Mouse (Mus musculus): ENCODE measurements around the gene Shc2.

Gene Shc2

DNA sequence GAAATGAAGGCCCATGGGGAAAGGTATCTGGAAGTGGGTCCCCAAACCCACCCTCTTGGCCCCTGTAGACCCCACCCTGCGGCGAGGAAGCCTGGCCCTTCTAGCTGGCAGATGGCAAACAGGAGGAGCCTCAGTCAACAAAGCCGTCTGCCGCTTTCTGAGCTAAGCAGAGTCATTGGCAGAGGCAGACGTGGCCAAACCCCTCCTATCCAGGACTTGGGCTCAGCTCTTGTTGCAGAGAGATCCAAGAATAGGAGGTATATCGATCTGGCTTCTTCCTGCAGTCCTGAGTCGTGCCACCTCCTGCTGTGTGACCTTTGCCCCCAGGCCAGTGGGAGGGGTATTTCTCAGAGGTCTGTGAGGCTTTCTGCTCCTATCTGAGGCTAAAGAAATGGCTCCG is 21.9 kb downstream of the Shc2 start:
- no peak for DNase-seq (ENCODE audit: low spot score in 2 of 2)

- DNase-seq (ENCODE audit: low spot score in 2 of 2), result no peak
These were observed 23.4 kb downstream of the Shc2 start for GRCm38 (mm10) chr10:79614305-79614643.

DNA sequence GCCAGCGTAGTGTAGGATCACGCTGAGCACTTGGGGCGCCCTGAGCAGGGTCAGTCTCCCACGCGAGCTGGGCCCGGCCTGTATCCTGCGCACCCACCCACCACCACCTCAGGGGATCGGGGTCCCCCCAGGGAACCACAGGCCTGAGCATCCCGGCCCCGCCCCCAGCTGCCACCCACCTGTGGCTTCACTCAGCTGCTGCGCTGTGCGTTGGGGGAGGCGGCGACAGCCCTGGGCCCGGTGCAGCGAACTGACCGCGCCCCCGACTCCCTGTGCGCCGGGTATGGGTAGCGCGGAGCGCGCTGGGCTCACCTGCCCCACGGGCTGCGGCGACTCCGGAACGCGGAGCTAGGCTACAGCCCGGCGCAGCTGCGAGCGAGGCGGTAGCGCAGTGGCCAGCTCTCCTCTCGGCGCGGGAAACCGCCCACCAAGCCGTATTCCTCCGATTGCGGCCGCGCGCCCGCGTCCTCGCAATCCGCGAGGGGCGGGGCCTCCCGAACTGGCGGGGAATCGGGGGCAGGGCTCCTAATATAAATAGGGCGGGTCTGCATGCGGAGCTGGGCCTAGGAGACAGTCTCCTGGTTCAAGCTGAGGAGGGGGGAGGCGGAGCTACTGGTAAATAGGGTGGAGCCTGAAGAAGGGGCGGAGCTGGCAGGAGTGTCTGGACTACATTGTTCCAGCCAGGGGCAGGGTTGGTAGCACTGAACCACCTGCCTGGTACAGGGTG is 24.0 kb downstream of the Shc2 start, which contains the start of gene C2cd4c:
TSS of gene C2cd4c (minus strand) at position 448 of the 727 bp plus-strand sequence.
- DNase-seq (ENCODE audit: low spot score in 2 of 2), result peak in 1 of 2 experiments; percentile 38

- DNase-seq (ENCODE audit: low spot score in 2 of 2), result no peak
These were observed 25.3 kb downstream of the Shc2 start for GRCm38 (mm10) chr10:79612192-79613135.

- no peak for DNase-seq (ENCODE audit: low spot score in 2 of 2)
These were observed 26.4 kb downstream of the Shc2 start for GRCm38 (mm10) chr10:79611296-79611695.

- no peak for DNase-seq (ENCODE audit: low spot score in 2 of 2)
These were observed 28.4 kb downstream of the Shc2 start for GRCm38 (mm10) chr10:79609276-79609675.

DNA sequence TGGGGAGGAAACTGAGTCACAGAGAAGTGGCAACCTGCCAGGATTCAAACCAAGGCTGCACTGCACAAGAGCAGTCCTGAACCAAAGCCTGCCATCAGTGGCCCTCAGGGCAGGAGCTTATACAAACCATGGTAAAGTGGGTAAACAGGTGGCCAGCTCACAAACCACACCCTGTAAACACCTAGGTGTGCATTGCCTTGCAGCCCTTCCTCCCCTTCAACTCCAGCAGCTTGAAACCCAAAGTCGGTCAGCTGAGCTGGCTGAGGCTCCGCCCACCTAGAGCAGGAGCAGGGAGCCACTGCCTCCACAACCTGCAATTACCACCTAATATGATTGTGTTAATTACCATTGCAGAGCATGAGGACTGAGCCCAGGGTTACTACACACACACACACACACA is 29.8 kb downstream of the Shc2 start:
- no peak for DNase-seq (ENCODE audit: low spot score in 2 of 2)

DNA sequence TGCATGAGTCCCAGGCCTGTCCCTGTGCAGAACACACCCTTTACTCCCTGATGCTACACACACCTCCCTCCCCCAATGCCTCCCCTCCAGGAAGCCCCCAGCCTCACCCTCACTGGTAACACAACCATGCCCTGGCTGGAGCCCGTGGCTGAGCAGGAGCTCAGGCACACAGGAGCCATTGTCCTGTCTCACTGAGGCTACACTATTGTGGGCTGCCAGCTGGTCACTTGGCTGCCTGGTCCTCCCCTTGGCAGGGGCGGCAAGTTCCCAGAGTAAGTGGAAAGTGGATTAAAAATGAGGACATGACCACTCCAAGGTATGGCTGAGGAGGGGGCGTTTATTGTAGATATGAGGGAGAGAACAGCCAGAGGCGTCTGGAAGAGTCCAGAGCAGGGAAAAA is 31.2 kb downstream of the Shc2 start:
- no peak for DNase-seq (ENCODE audit: low spot score in 2 of 2)

DNA sequence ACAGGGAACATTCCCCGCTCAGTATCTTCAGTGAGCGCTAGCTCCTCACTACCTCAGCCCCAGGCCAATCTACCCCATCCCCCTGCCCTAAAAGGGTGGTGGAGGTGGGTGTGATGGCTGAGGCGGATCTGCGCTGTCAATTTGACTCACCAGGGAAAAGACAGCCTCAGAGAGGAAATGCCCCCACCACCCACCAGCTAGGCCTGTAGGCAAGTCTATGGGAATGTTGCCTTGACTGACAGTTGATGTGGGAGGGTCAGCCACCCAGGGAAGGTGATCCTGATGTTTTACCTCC is 39.8 kb downstream of the Shc2 start:
- no peak for DNase-seq (ENCODE audit: low spot score in 2 of 2)

GRCm38 (mm10) chr10:79597051-79597935 is 40.4 kb downstream of the Shc2 start:
- no peak for DNase-seq (ENCODE audit: low spot score in 2 of 2)

DNA sequence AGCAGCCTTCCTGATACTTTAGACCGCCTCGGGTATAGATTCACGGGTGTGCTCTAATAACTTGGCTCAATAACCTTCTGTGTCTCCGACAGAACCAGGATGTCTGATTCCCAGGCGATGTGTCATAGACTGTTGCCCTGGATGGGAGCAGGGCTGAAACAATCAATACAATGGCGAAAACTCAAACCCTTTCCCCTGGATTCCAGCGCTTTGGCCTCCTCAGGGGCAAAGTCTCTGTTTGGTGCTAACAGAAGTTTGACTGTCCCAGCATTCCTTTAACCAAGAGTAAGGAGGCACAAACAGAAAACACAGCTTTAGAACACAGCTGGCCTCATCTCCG is 42.2 kb downstream of the Shc2 start:
- no peak for DNase-seq (ENCODE audit: low spot score in 2 of 2)

DNA sequence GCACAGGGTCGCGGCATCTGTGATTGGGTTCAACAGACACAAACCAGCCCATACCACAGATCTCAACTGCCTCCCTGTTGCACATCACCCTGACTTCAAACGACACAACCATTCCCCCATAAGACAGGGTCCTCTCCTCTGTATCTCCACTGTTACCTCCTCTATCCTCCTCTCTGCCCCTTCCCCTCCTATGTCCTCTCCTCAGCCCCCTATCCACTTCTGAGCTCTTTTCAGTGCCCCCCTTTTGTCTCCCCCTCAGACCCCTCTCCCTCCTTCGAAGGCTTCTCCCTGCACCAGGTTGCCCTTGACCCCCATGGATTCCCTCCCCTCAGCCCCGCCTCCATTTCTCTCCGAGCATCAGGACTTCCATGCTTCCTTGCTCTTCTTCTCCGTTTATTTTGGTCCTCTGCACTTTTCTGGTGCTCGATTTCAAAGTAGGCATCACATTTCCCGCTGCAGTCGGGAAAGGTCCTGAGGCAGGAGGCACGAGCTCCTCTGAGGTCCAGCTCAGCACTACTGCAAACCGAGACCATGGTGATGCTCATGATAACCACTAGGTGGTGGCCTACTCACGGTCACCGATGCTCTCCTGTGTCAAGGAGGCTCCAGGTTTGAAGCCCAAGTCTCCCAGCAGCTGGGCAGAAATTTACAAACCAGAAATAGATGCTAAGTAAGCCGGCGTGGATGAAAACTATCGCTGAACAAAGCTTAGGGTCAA is 42.7 kb downstream of the Shc2 start:
- peak; percentile 26 to 29 for DNase-seq (ENCODE audit: low spot score in 2 of 2)

- DNase-seq (ENCODE audit: low spot score in 2 of 2), result no peak
These were observed 43.6 kb downstream of the Shc2 start for GRCm38 (mm10) chr10:79594111-79594510.

DNA sequence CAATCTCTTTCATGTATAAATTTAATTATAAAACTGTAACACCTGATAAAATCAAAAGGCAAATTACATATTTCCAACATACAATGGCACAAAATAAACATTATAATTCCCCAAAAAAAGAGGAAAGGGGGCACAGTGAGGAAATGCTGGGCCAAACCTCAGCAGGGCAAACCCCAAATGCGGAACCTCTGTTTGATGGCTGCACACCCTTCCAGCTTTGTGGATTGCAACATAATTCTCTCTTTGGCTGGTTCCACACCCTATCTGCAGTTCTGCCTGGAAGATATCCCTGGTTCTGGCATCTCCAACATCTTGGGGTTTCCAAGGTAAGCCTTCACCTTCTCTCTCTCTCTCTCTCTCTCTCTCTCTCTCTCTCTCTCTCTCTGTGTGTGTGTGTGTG is 47.0 kb downstream of the Shc2 start:
- no peak for DNase-seq (ENCODE audit: low spot score in 2 of 2)

- no peak for DNase-seq (ENCODE audit: low spot score in 2 of 2)
These were observed 50.0 kb downstream of the Shc2 start for GRCm38 (mm10) chr10:79587752-79588126.

- no peak for DNase-seq (ENCODE audit: low spot score in 2 of 2)
These were observed 50.5 kb downstream of the Shc2 start, which contains the start of gene Theg for GRCm38 (mm10) chr10:79587061-79587751. Gene Theg (minus strand): TSS chr10:79587331.

- no peak for DNase-seq (ENCODE audit: low spot score in 2 of 2)
These were observed 51.5 kb downstream of the Shc2 start for GRCm38 (mm10) chr10:79586243-79586642.

GRCm38 (mm10) chr10:79585723-79586122 is 52.0 kb downstream of the Shc2 start:
- DNase-seq (ENCODE audit: low spot score in 2 of 2), result no peak

DNA sequence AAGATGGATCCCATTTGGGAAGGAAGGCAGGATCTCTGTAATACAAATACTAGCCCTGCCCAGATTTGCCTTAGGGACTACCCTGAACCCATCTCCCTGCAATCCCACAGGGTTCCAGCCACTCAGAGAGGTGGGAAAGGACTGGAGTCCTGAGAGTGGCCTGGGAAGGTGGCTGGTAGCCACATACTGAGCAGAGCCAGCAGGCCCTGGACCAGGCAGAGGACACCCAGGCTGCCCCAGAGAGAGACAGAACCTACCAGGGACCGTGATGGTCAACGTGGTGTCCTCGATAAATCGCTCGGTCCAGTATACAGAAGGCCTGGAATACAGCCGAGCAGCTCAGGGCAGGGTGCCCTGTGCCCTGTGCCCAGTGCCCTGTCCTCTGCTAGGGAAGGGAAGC is 52.6 kb downstream of the Shc2 start:
- DNase-seq (ENCODE audit: low spot score in 2 of 2), result no peak

DNA sequence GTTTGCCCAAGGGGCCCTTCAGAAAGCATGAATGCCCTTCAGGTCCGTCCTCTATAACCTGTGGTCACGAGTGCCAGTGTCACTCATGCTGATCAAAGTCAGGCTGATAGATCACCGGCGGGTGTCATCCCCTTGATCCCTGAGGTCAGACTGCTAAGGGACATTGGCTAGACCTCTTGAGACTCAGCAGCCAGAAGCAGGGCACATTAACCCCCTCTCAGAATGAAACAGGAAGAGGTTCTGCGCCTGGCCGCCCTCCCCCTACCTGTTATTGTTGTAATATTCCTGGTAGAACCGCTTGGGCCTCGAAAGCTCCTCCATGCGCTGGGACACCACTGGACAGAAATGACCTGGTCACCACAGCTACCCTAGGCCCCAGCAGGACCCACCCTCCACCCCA is 53.3 kb downstream of the Shc2 start:
- no peak for DNase-seq (ENCODE audit: low spot score in 2 of 2)

DNA sequence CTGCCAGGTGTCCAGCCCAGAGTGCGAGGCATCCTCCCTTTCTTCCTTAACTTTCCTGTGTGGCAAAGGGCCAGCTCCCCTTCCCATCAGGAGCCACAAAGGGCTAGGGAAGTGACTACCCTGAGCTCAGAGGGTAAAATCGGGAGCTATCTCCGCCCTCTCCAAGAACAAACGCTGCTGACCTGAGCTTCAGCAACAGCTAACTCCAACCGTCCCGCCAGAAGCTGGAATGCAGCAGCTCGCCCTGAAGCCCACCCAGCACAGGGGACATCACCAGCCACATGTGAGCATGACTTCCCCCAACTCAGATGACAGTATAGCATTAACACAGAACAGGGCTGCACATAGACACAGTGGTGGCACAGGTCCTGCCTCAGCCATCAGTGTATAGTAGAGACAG is 53.7 kb downstream of the Shc2 start:
- DNase-seq (ENCODE audit: low spot score in 2 of 2), result no peak
